Mouse (Mus musculus) testis, adult 2 months (tissue): Measurements from ENCODE around the gene Cnpy2.

Experiments used
- CTCF ChIP-seq: fragments of 200-500 bp; IDR thresholded peaks from 2 replicates; pipeline ENCODE4 v1.5.1; 2012; ENCODE audit warnings: low read depth, mild to moderate bottlenecking, inconsistent platforms, low read length, moderate library complexity; ENCODE audit not compliant: control insufficient read depth, insufficient read depth, insufficient replicate concordance
- POLR2A ChIP-seq: fragments of 200-500 bp; IDR thresholded peaks from 2 replicates; pipeline ENCODE4 v1.6.1; 2012; ENCODE audit warnings: low read depth, mild to moderate bottlenecking, inconsistent platforms, low read length, moderate library complexity; ENCODE audit not compliant: control insufficient read depth

- TF ChIP-seq CTCF: peak; percentile 49; the same call in 1 of the 2 replicates
- TF ChIP-seq POLR2A: no peak
Observed at GRCm38 (mm10) chr10:128283604-128284579, 38.4 kb upstream of the Cnpy2 start.
